Mouse (Mus musculus) left cerebral cortex, adult 11 months (tissue): ENCODE results near the gene Sh3bgrl3.

Source experiments
- DNase-seq: peaks from one replicate; pipeline ENCODE4 v3.0.0; 2022; ENCODE audit warnings: low spot score

Sh3bgrl3 gene

DNA sequence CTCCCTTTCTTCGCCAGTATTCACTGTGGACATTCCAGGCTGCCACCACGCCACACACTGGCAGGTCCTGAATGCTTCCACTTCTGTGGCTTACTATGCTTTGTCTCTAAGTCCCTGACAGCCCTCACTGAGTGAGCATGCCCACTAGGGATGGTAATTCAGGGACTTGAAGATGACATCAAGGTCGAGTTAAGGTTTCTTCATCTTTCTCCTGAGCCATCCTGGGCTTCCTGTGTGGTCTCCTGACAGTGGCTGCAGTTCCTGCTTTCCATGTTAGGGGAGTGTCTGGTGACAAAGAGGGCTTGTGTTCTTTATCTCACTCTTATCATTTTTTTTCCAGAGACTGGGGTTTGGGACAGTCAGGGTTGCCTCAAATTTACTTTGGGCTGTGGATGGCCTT is 17.9 kb downstream of the Sh3bgrl3 start:
- DNase-seq = no peak

DNA sequence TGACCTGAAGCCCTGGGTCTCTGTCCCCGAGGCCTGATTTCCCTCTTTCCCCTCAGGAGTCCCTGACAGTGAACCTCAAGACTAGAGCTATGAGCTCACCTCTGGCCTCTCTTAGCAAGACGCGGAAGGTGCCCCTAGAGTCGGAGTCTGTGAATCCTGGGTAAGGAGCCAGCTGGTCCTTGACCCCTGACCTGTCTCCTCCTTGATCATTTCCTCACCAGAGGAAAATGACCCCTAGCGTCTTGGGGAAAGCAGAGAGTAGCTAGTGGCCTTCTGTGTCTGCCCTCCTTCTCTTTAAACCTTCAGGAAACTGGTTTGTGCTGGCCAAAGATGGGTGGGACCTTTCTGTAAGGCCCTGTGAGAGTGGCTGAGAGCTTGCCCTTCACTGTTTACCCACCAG is 20.4 kb downstream of the Sh3bgrl3 start:
- no peak for DNase-seq

DNA sequence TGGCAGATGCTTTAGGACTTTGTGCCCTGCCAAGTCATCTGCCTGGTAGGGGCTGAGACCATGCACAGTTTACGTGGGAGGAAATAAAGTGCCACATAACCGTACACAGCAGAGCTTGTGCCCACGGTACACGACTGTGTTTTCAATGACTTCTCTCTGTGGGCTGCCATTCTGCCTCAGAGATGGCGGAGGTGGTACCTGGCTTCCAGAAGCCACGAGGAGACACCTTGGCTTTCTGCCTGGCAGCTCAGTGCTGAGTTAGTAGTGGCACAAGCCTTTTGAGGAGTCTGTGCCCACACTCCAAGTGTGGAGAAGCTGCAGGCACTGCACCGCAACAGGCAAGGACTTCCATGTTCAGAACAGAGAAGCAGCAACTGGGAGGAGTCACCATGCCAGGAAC is 20.9 kb downstream of the Sh3bgrl3 start:
- no peak for DNase-seq

DNA sequence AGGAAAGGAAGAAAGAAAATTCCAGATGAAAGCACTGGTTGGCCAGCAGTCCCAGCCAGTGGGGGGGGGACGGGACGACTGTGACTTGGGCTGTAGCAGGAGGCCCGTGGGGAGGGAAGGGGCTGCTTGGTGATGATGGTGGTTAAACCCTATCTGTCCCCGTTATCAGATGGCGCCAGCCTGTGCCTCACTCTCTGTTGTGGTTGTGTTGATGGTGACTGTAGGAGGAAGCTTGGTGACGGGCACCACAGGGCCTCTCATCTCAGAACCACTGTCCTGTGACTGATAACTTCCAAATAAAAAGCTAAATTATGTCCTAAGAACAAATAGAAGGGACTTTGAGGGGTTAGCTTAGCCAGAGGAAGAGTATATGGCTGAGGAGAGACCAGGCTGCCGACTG is 22.5 kb downstream of the Sh3bgrl3 start:
- DNase-seq = no peak

DNA sequence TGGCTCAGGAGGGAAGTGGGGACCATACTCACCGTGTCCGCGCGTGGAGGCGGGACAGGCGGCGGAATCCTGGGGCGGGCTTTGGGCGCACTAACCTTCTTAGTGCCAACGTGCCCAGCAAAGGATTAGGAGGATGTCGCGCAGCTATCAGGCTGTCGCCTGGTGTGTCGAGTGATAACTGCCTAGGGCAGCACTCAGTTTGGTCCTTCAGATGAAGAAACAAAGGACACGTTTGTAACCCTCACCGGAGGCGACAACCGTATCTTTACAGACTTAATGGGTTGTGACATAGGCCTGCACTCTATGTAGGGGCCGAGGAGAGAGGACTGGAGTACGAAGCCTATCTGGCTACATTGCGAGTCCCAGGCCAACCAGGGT is 25.9 kb downstream of the Sh3bgrl3 start:
- no peak for DNase-seq

DNA sequence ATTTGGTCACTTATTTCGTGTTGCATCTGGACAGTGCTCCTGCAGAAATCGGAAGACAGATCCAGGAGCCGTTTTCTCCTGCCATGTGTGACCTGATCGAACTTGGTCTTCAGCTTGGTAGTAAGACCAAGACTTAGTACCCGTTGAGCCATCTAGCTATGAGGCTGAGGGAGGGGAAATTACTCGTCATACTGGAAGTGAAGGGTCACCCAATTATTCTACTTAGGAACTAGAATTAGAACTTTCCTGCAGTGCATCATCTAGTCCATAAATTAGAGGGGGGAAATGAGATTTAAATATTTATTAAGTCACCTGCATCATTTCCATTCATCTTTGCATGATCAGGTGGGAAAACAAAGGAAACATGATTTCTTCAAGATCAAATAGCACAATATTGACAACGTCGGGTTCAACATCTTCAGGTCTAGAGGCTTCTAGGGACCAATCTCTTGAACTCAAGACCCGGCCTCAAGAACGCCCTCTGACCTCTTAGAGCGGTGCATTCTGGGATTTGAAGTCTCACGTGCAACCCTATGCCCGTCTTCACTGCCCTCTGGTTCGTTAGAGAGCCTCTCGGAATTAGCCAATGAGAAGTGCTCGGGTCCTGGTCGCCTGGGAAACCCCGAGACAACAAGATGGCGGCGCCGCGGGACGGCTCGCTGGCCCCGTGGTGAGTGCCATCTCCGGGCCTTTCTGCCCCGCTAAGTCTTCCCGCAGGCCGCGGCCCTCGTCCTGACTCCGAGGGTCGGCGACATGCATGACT is 26.4 kb downstream of the Sh3bgrl3 start, which contains the start of gene Ubxn11:
Gene Ubxn11, plus strand, starts transcription at position 592 of the 763 bp plus-strand sequence.
- DNase-seq = peak; percentile 89

DNA sequence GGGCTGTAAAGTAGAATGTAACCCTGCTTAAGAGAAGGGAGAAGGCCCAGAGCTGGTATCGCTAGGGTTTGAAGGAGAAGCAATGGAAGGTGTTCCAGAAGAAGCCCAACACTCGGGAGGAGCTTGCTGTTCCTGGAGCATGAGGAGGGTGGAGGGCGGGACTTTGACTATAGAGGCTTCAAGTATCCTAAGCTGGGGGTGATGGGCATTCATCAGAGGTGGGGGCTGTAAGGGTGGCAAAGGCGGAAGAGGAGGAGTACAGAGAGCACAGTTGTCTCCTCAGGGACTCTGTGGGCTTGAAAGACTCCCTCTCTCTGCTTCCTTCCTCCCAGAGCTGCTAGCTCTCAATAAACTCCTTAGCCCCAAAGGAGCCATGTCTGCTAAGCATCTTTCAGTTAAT is 28.3 kb downstream of the Sh3bgrl3 start:
- DNase-seq = no peak

DNA sequence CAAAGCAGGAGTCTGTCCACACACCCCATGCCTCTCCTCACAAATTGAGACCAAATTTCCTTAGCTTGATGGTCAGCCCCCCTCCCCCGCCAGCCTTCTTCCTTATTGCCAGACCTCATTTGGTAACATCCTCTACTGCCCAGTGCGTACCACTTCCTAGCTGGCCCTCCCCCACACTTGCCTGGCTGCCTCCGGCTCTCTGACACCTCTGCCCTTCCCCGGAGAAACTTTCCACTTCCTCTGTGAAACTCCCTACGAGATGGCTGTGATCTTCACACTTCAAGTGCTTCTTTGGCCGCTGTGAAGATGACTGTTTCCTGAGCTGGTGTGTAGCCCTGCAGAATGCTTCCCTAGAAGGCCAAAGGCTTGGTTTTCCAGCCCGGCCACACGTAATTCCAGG is 30.0 kb downstream of the Sh3bgrl3 start:
- peak; percentile 37 for DNase-seq

DNA sequence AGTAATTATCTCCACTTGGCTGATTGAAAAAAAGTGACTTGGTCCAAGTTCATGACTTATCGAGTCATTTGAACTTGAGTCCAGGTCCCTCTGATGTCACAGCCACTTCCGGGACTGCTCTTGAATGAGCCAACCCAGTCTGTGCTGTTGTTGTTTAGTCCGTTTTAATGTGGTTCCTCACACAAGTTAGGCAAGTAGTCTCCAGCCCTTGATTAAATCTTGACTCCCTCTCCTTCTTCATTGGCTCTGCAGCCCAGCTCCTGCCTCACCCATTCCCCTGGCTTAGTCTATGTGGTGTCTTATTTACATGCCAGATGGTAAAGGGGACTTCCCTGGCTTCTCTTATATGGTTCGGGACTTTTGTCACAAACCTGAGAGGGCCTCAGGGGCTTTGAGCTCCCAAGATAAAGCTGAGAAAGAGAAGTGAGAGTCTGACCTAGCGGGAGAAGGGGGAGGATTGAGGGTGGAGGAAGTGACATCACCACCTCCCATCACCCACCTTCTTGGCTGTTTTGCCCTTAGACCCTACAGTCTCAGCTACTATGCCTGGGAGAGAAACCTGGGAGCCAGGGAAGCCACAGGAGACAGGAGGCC is 31.5 kb downstream of the Sh3bgrl3 start:
- DNase-seq = no peak

DNA sequence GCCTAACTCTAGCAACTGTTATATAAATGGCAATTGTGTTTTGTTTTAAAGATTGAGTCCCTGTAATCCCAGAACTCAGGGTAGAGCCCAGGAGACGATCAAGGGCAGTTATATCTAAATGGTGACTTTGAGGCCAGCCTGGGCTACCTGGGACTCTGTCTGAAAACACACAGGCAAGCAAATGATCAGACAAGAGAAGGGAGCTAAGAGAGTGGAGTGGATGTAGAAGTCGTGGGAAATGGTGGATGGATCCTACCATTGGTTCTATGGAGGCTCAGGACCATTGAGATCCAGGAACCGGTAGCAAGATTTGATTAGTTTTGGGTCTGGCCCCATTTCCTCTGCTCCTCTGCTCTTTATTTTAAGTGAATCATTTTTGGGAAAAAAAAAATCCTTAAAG is 32.5 kb downstream of the Sh3bgrl3 start:
- DNase-seq = no peak

DNA sequence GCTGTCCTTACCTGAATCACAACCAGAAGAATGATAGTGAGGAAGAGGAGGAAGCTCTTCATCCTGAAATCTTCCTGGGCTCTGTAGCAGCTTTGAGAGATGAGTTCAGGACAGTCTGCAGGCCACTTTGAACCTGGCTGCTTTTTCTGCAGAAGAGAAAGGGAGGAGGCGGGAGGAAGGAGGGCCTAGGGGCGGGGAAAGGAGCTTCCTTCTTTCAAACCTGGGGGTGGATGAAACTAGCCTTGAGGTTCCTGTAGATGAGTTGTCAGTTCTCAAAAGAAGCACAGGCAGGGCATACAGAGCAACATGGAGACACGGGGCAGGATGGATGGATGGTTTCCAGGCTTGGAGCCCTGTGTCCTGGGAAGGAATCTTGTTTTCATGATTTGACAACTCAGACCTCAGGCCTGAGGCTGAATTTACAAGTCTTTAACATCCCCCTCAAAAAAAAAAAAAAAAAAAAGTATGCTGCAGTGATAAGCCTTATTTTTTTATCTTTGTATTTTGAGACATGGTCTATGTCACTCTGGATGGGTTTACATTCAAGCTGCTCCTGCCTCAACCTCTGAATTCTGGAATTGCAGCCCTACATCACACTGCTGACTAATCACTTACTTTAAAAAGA is 33.6 kb downstream of the Sh3bgrl3 start, which contains the start of gene Cd52:
Gene Cd52, minus strand, starts transcription at position 160 of the 625 bp plus-strand sequence.
- no peak for DNase-seq

DNA sequence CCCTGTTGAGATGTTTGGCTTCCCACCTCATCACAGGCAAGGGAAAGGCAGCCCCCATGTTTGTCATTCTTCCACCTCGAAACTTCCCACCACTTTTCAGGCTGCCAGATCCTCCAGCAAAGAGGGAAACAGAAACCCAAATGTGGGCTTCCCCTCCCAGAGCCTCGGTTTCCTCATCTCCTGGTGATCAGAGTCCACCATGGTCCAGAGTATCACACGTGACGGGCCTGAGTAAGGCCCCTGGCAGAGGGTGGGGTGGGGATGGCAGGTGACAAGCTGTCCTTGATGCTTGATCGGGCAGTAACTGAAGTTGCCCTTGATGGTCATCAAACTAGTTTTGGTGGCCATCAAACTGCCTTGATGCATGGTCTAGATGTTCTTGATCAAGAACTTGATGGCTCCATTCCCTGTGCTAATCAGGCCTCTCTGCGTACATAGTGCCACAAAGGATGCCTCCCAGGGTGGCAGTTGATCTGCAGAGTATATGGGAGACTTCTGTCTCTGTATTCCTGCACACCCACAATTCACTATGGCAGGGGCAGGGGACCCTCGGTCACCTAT is 34.5 kb downstream of the Sh3bgrl3 start:
- no peak for DNase-seq

DNA sequence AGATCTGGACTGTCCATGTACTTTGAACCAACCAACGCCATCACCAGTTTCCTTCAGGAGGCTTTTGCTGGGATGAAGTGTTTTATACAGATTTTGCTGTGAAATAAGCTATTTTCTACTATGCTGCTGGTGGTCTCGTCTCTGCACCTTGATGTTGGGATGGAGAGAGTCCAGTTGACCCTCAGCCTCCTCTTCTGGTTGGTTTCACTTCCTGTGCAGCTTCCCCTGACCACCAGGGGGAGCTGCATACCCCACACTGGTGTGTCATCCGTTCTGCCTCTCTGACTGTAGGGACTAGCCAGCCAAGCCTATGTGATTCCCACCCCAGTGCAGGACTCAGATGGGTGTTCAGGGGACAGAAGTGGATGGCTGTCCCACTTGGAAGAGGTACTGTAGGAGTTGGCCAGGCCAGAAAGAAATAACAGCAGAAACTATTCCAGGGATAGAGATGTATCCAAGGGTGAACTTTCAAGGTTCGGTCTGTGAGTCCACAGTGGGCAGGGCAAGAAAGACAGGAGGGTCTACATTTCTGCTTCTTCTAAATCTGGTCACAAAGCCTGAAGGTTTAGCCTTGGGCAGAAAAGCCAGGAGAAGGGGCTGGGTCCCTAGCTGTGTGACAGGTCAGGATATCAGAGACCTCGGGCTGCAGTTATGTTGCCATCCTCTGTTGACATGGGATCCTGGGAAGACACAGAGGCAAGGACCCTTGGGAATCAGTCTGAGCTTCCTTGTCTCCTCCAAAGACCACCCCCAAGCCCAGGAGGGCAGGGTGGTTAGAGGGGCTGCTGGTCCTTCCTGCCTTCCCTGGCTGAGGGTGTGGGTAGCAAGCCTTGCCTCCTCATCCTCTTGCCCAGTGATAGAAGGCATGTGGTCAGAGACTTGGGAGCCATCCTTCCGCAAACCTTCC is 36.0 kb downstream of the Sh3bgrl3 start:
- DNase-seq = peak; percentile 32

DNA sequence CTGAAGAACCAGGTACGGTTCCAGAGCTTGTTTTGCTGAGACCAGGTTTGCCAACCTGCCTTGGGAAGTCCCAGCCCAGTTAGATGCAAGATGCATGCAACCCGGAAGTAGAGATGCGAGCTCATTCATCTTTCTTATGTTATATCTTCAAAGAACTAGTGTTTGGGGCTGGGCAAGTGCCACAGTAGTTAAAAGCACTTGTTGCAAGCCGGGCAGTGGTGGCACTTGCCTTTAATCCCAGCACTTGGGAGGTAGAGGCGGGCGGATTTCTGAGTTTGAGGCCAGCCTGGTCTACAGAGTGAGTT is 37.4 kb downstream of the Sh3bgrl3 start:
- no peak for DNase-seq

DNA sequence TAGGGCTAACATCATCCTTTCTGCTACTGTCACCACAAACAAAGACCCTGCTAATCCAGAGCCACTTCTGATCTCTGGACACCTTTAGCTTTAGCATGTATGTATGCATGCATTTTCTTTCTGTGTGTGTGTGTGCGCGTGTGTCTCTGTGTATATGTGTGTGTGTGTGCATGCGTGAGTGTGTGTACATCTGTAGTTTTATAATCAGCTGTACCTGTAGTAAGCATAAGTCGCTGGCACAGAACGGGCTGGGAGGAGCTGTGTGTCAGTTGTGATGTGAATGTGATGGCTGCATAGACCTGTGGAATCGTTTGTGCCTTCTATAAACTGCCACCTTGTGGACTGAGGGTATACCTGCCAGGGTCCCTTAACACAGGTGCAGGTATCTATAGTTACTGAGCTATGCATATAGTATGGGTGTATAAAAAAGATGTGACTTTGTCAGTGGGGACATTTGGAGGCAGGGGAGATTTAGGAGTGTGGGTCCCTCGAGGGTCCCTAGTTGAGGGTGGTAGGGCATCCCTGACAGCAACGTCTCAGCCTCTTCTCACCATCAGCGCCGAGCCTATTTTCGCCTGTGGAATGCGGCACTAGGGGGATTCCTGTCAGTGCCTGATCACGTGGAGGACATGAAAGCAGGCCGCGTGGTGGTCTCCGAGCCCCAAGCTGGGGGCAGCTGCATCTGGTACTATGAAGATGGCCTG is 37.9 kb downstream of the Sh3bgrl3 start:
- DNase-seq = no peak

DNA sequence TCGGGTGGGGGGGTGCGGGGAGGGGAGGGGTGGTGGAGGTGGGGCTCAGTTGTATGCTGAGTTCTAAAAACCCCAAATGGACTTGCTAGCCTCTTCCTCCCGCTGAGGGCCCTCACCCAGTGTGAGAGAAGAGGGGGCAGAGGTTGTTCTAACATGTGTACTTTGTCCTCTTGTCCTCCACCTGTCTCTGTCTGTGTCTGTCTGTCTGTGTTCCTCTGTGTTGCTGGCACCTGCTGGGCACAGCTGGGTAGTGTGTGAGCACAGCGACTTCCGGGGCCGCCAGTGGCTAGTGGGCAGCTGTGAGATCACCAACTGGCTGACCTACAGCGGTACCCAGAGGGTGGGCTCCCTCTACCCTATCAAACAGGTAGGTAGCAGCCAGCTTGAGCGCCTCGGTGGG is 39.6 kb downstream of the Sh3bgrl3 start:
- DNase-seq = no peak

DNA sequence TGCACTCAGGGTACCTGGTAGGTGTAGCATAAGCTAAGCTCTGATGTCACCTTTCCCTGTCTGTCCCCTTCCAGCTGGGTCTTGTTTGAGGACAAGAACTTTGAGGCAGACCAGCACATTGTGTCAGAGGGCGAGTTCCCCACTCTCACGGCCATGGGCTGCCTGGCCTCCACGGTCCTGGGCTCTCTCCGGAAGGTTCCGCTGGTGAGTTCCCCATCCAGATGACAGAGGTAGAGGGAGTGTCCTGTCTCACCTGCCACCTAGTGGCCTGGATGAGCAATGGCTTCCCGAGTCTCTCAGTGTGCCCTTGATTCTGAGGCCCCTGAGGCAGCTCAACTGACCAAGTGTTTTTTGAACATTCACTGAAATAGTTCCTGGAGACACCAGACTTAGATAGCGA is 41.2 kb downstream of the Sh3bgrl3 start:
- no peak for DNase-seq

DNA sequence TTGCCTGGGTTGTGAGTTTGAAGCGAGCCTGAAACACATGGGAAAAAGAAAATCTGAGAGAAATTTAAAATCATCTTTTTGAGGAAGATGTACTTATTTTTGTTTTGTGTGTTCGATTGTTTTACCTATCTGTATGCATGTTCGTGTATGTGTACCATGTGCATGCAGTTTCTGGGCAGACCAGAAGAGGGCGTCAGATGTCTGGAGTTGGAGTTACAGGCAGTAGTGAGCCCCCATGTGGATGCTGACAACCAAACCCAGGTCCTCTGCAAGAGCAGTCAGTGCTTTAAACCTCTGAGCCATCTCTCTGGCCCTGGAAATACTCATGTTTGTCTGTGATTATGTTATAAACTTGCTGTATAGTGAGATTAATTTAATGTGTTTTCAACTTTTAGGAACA is 43.6 kb downstream of the Sh3bgrl3 start:
- no peak for DNase-seq

DNA sequence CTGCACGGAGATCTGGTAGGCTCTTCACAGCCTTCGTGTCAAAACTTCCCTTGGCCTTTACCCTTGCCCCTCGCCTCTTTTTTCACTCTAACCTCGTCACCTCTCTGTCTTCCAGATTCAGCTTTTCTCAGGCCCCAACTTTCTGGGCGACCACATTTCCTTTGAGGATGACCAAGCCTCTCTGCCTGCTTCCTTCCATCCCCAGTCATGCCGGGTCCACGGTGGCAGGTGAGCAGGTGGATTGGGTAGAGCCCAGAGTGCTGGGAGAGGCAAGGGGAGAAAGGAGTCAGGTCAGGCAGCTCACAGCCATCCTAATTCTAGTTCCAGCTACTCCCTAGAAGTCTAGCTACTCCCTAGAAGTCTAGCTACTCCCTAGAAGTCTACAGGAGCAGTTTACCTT is 46.1 kb downstream of the Sh3bgrl3 start:
- DNase-seq = no peak

DNA sequence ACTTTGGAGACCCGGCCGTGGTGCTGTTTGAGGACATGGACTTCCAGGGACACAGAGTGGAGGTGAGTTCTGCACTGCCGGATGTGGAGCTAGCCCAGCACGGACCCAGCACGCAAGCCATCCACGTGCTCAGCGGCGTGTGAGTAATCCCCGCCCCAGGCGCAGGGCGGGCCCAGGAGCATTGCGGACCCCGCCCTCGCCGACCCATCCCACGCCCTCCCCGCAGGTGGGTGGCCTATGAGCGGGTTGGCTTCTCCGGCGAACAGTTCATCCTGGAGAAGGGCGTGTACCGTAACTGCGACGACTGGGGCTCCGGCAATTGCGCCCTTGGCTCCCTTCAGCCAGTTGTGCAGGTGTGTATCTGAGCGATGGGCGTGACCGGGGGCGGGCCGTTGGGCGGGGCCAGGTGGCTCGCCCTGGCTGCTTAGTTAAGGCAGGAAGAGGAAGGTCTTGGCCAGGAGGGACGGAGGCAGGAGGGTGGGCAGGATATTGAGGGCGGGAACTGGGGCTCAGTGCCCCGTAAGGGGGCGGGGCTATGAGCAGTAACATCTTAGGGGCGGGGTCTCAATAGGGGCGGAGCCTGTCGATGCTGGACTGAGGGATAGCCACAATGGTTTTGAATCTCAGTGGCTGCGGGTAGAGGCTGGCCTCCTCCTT is 46.7 kb downstream of the Sh3bgrl3 start:
- peak; percentile 42 for DNase-seq

DNA sequence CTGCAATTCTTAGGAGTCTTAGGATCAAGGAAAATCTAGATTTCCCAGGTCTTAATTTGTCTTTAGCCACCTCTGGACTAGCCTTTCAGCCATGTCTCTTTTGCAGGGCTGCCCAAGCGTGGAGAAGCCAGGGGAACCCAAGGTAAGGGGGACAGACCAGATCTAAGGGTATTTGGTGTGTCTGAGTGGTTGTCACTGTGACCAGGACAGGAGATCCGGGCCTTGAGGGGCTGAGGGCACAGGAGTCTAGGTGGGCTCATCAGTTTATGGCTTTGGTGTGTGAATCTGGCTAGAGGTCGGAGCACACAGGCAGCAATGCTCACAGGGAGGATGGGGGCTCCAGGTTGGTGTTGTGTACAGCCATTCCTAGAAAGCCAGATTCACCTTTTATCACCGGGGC is 47.9 kb downstream of the Sh3bgrl3 start:
- DNase-seq = no peak
